Mouse (Mus musculus) liver, embryonic 16.5 days (tissue): Measurements from ENCODE around the gene Rln1. TPM values are rescaled to one million over a fixed set of nuclear protein-coding genes. Genes with fewer than 3 reads are reported as not detected.

Experiments used
- ATAC-seq: fragments of 200-750 bp; cut with Nextera tagmentation; 2 replicates; pipeline ENCODE4 v1.8.0; 2017; ENCODE audit warnings: low read depth, mild to moderate bottlenecking, moderate number of reproducible peaks, moderate library complexity
- H3K27ac ChIP-seq: fragments of 300-500 bp; sonication (generic); 2 replicates; pipeline ENCODE4 v1.5.1; 2014; ENCODE audit warnings: mild to moderate bottlenecking, low read length
- H3K27me3 ChIP-seq: fragments of 300-500 bp; sonication (generic); 2 replicates; pipeline ENCODE4 v1.6.1; 2014; ENCODE audit warnings: low read depth, low read length, mixed read lengths; ENCODE audit not compliant: control insufficient read depth, insufficient read depth
- H3K36me3 ChIP-seq: fragments of 300-500 bp; sonication (generic); 2 replicates; pipeline ENCODE4 v1.6.1; 2014; ENCODE audit warnings: mild to moderate bottlenecking; ENCODE audit not compliant: control insufficient read depth, insufficient read depth
- H3K4me1 ChIP-seq: fragments of 300-500 bp; sonication (generic); 2 replicates; pipeline ENCODE4 v1.6.1; 2014; ENCODE audit warnings: low read depth, low read length, mixed read lengths; ENCODE audit not compliant: control insufficient read depth
- H3K4me2 ChIP-seq: fragments of 300-500 bp; sonication (generic); 2 replicates; pipeline ENCODE4 v1.6.1; 2014; ENCODE audit warnings: low read depth, low read length, mixed read lengths
- H3K4me3 ChIP-seq: fragments of 300-500 bp; sonication (generic); 2 replicates; pipeline ENCODE4 v1.5.1; 2014; ENCODE audit warnings: low read depth, mild to moderate bottlenecking, low read length
- H3K9ac ChIP-seq: fragments of 300-500 bp; sonication (generic); 2 replicates; pipeline ENCODE4 v1.6.1; 2014; ENCODE audit warnings: low read depth, low read length
- H3K9me3 ChIP-seq: fragments of 300-500 bp; sonication (generic); replicated peaks from 2 replicates; pipeline ENCODE4 v1.6.1; 2016; ENCODE audit warnings: low read length; ENCODE audit not compliant: control insufficient read depth
- WGBS: fragments of 180-500 bp; shearing (Covaris S2); extraction: QIAGEN DNeasy Blood & Tissue Kit; methylation state at CpG from one replicate; pipeline ENCODE4 v1.1.7; 2014; ENCODE audit not compliant: insufficient replicate concordance; 5-methylcytosine and 5-hydroxymethylcytosine counted together
- polyA plus RNA-seq: library from polyadenylated mRNA; unstranded; fragments of >200 nt; fragmentation: Nextera tagmentation; extraction: Ambion mirVana; gene quantifications from 2 replicates; pipeline ENCODE4 v1.2.1, GENCODE M21; 2015

Gene Rln1
- polyA plus RNA-seq, 1 experiment from 2014 or later: not detected

- WGBS: 69% methylated on average over 6 of the region's 6 CpGs
- ATAC-seq: no peak
- no peaks in the 10 kb centered on the region for H3K9me3 ChIP-seq
- H3K4me1 ChIP-seq: no peaks in the 10 kb centered on the region
- no peaks in the 10 kb centered on the region for H3K36me3 ChIP-seq
- H3K27me3 ChIP-seq: no peaks in the 10 kb centered on the region
- H3K4me3 ChIP-seq: no peak overlapping the region
- H3K9ac ChIP-seq: no peak overlapping the region
- H3K27ac ChIP-seq: no peak overlapping the region
- no peak overlapping the region for H3K4me2 ChIP-seq
Observed at GRCm38 (mm10) chr19:29345636-29346035, 11.2 kb upstream of the Rln1 start.

- Histone ChIP-seq H3K9me3 (no peaks in the 10 kb centered on the region), H3K27me3 (no peaks in the 10 kb centered on the region), H3K4me2 (no peak overlapping the region), H3K4me1 (no peaks in the 10 kb centered on the region), H3K9ac (no peak overlapping the region), H3K27ac (no peak overlapping the region), H3K36me3 (no peaks in the 10 kb centered on the region), H3K4me3 (no peak overlapping the region)
- no peak for ATAC-seq
Observed at GRCm38 (mm10) chr19:29344868-29345267, 10.4 kb upstream of the Rln1 start.

GRCm38 (mm10) chr19:29342281-29342680, 7.8 kb upstream of the Rln1 start:
- no peak overlapping the region for H3K27ac ChIP-seq
- no peak overlapping the region for H3K4me3 ChIP-seq
- WGBS: 64% methylated on average over 6 of the region's 6 CpGs
- H3K4me2 ChIP-seq: no peak overlapping the region
- H3K27me3 ChIP-seq: no peaks in the 10 kb centered on the region
- no peaks in the 10 kb centered on the region for H3K36me3 ChIP-seq
- no peak overlapping the region for H3K9ac ChIP-seq
- no peaks in the 10 kb centered on the region for H3K4me1 ChIP-seq
- H3K9me3 ChIP-seq: no peaks in the 10 kb centered on the region
- ATAC-seq: no peak

GRCm38 (mm10) chr19:29341029-29341428, 6.6 kb upstream of the Rln1 start:
- Histone ChIP-seq H3K4me1 (no peaks in the 10 kb centered on the region), H3K27me3 (no peaks in the 10 kb centered on the region), H3K9ac (no peak overlapping the region), H3K9me3 (no peaks in the 10 kb centered on the region), H3K36me3 (no peaks in the 10 kb centered on the region), H3K27ac (no peak overlapping the region), H3K4me2 (no peak overlapping the region), H3K4me3 (no peak overlapping the region)
- WGBS: 42% methylated on average over 4 of the region's 4 CpGs
- ATAC-seq: no peak

GRCm38 (mm10) chr19:29336624-29337023, 2.2 kb upstream of the Rln1 start:
- Histone ChIP-seq H3K9me3 (no peaks in the 10 kb centered on the region), H3K9ac (no peak overlapping the region), H3K27me3 (peaks cover 25% of the 10 kb centered on the region), H3K36me3 (no peaks in the 10 kb centered on the region), H3K27ac (no peak overlapping the region), H3K4me2 (no peak overlapping the region), H3K4me3 (no peak overlapping the region), H3K4me1 (no peaks in the 10 kb centered on the region)
- WGBS: 86% methylated on average over 2 of the region's 2 CpGs
- no peak for ATAC-seq

GRCm38 (mm10) chr19:29326822-29327552, 7.5 kb downstream of the Rln1 start:
- Histone ChIP-seq H3K4me2 (no peak overlapping the region), H3K27me3 (0 out of 2 replicates have a peak, but pooled peaks cover 2% of the 10 kb centered on the region), H3K9me3 (no peaks in the 10 kb centered on the region), H3K9ac (no peak overlapping the region), H3K4me1 (peaks cover 9% of the 10 kb centered on the region), H3K27ac (no peak overlapping the region), H3K4me3 (no peak overlapping the region), H3K36me3 (no peaks in the 10 kb centered on the region)
- 78% methylated on average over 13 of the region's 13 CpGs for WGBS
- no peak for ATAC-seq

GRCm38 (mm10) chr19:29326396-29326795, 8.1 kb downstream of the Rln1 start:
- no peaks in the 10 kb centered on the region for H3K9me3 ChIP-seq
- ATAC-seq: no peak
- H3K36me3 ChIP-seq: no peaks in the 10 kb centered on the region
- H3K4me1 ChIP-seq: peaks cover 9% of the 10 kb centered on the region
- H3K27ac ChIP-seq: no peak overlapping the region
- H3K9ac ChIP-seq: no peak overlapping the region
- no peak overlapping the region for H3K4me3 ChIP-seq
- 0 out of 2 replicates have a peak, but pooled peaks cover 2% of the 10 kb centered on the region for H3K27me3 ChIP-seq
- H3K4me2 ChIP-seq: no peak overlapping the region
- WGBS: 91% methylated on average over 4 of the region's 4 CpGs

- 64% methylated on average over 9 of the region's 9 CpGs for WGBS
- H3K27ac ChIP-seq: no peak overlapping the region
- H3K27me3 ChIP-seq: 0 out of 2 replicates have a peak, but pooled peaks cover 2% of the 10 kb centered on the region
- H3K4me1 ChIP-seq: peaks cover 9% of the 10 kb centered on the region
- no peaks in the 10 kb centered on the region for H3K36me3 ChIP-seq
- peak overlapping the region; percentile 79 for H3K4me2 ChIP-seq
- no peaks in the 10 kb centered on the region for H3K9me3 ChIP-seq
- H3K9ac ChIP-seq: no peak overlapping the region
- ATAC-seq: no peak
- peak overlapping the region; percentile 52 for H3K4me3 ChIP-seq
Observed at GRCm38 (mm10) chr19:29325852-29326180, 8.7 kb downstream of the Rln1 start.

- peak within 1 kb of the TSS; percentile 38; the same call in 1 of the 2 replicates for H3K9ac ChIP-seq
- WGBS: 5% methylated on average over 26 of the region's 31 CpGs
- peak within 1 kb of the TSS; percentile 79 for H3K4me2 ChIP-seq
- peak; percentile 98 for ATAC-seq
- H3K4me1 ChIP-seq: peaks cover 9% of the 10 kb centered on the region
- peak within 1 kb of the TSS; percentile 52 for H3K4me3 ChIP-seq
- no peaks in the 10 kb centered on the region for H3K9me3 ChIP-seq
- no peak within 1 kb of the TSS for H3K27ac ChIP-seq
- H3K36me3 ChIP-seq: no peaks in the 10 kb centered on the region
- H3K27me3 ChIP-seq: 0 out of 2 replicates have a peak, but pooled peaks cover 2% of the 10 kb centered on the region
Observed at GRCm38 (mm10) chr19:29325053-29325851, 9.2 kb downstream of the Rln1 start, which contains the start of gene Insl6. Gene Insl6, minus strand, starts transcription at chr19:29325356.
